10 mouse cellular contexts compared by ENCODE assay signal in the genomic region with DNA sequence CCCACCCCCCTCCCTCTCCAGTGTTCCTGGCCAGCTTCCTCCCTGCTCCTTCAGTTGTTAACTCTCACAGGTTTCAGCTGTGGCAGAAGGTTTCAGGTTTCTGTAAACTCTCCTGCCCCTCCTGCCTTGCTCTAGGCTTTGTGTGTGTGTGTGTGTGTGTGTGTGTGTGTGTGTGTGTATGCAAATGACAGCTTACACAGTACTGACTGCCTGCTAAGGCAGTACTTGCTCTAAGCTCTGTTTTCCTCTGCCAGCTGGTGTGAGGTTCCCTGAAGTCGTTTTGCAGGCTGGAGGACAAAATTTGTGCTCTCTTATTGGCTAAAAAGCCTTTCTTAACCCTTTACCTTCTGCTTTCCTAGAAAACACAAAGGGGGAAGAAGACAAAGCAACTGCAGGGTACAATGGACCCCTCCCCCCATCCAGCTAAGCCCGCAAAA. TPM values are rescaled to one million over a fixed set of nuclear protein-coding genes. Genes with fewer than 3 reads are reported as not detected.
A peak's percentile ranks its signal among the peaks of the same experiment; 100 is the strongest.
DNase-seq lines count a peak whose midpoint lies in the region; ATAC-seq and TF ChIP-seq lines count a peak whose summit lies in the region.
"Had no signal": no experiment of that assay in that cellular context is flagged by ENCODE, and none has a peak within 500 bp of the region (broad histone marks: within the 10 kb centered on the region; RNA-seq: fewer than 3 reads in every experiment).

No protein-coding gene starts in this region.

- H3K4me2 ChIP-seq in kidney, embryonic 15.5 days, result peak overlapping the region; percentile 36
- H3K4me2 ChIP-seq in hindbrain, embryonic 14.5 days (replicated peaks), result no peak overlapping the region
- H3K4me2 ChIP-seq in midbrain, embryonic 13.5 days (replicated peaks), result 0 out of 2 replicates have a peak overlapping the region, but pooled peaks have one; percentile 27

- no peaks in the 10 kb centered on the region for H3K36me3 ChIP-seq in kidney, embryonic 15.5 days
- H3K36me3 ChIP-seq in kidney, adult 2 months (ENCODE audit: control insufficient read depth, insufficient read depth, low read length), result no peaks in the 10 kb centered on the region
- no peaks in the 10 kb centered on the region for H3K36me3 ChIP-seq in hindbrain, embryonic 14.5 days (replicated peaks; ENCODE audit: control insufficient read depth, insufficient read depth)
- H3K36me3 ChIP-seq in midbrain, embryonic 13.5 days, result no peaks in the 10 kb centered on the region

- 5% methylated on average over 2 of the region's 2 CpGs for WGBS in kidney, embryonic 15.5 days
- WGBS in kidney, adult 2 months, result 6% methylated on average over 2 of the region's 2 CpGs
- WGBS in hindbrain, embryonic 14.5 days, result 3% methylated on average over 2 of the region's 2 CpGs
- 4% methylated on average over 2 of the region's 2 CpGs for WGBS in midbrain, embryonic 13.5 days

- H3K27me3 ChIP-seq in kidney, embryonic 15.5 days, result no peaks in the 10 kb centered on the region
- no peaks in the 10 kb centered on the region; the same call in 1 of the 2 replicates for H3K27me3 ChIP-seq in kidney, adult 2 months (replicated peaks; ENCODE audit: control insufficient read depth, insufficient read depth, low read length)
- H3K27me3 ChIP-seq in hindbrain, embryonic 14.5 days (ENCODE audit: control insufficient read depth, insufficient read depth, low read length), result no peaks in the 10 kb centered on the region
- no peaks in the 10 kb centered on the region for H3K27me3 ChIP-seq in midbrain, embryonic 13.5 days

- no peaks in the 10 kb centered on the region for H3K4me1 ChIP-seq in kidney, embryonic 15.5 days
- no peaks in the 10 kb centered on the region for H3K4me1 ChIP-seq in kidney, adult 2 months (ENCODE audit: control insufficient read depth, insufficient read depth, low read length)
- H3K4me1 ChIP-seq in hindbrain, embryonic 14.5 days (replicated peaks; ENCODE audit: control insufficient read depth, insufficient read depth, low read length), result no peaks in the 10 kb centered on the region
- H3K4me1 ChIP-seq in midbrain, embryonic 13.5 days (replicated peaks), result peaks cover 7% of the 10 kb centered on the region; the same call in 1 of the 2 replicates

- ATAC-seq in kidney, embryonic 15.5 days (replicated peaks; ENCODE audit: low FRiP score), result peak; percentile 89
- ATAC-seq in hindbrain, embryonic 14.5 days (ENCODE audit: low FRiP score), result peak; percentile 59
- ATAC-seq in midbrain, embryonic 13.5 days, result peak; percentile 69

- no peak overlapping the region for H3K4me3 ChIP-seq in kidney, embryonic 15.5 days (replicated peaks)
- H3K4me3 ChIP-seq in kidney, adult 2 months (ENCODE audit: insufficient read depth, low read depth, low read length), result no peak overlapping the region
- no peak overlapping the region for H3K4me3 ChIP-seq in hindbrain, embryonic 14.5 days (replicated peaks; ENCODE audit: low read length)
- no peak overlapping the region for H3K4me3 ChIP-seq in midbrain, embryonic 13.5 days (replicated peaks)

- H3K9ac ChIP-seq in kidney, embryonic 15.5 days, result no peak overlapping the region
- no peak overlapping the region for H3K9ac ChIP-seq in hindbrain, embryonic 14.5 days
- H3K9ac ChIP-seq in midbrain, embryonic 13.5 days (replicated peaks), result no peak overlapping the region

- DNase-seq in kidney, adult 2 months, result no peak
- DNase-seq in embryo, embryonic 9.5 days (ENCODE audit: extremely low spot score), result peak; percentile 66
- peak; percentile 25 for DNase-seq in hindbrain, embryonic 14.5 days (ENCODE audit: low spot score)
- DNase-seq in adrenal gland, postnatal 4 days (ENCODE audit: low spot score in 2 of 2), result no peak
- DNase-seq in cerebellum, adult 9-11 months, result no peak
- no peak for DNase-seq in layer of hippocampus, adult 9-10 months (ENCODE audit: low spot score)
- DNase-seq: left cerebral cortex, postnatal 4 days had no signal

- no peak overlapping the region for H3K27ac ChIP-seq in kidney, embryonic 15.5 days
- no peak overlapping the region for H3K27ac ChIP-seq in kidney, adult 2 months (ENCODE audit: insufficient read depth, low read depth, low read length)
- no peak overlapping the region for H3K27ac ChIP-seq in hindbrain, embryonic 14.5 days
- H3K27ac ChIP-seq in midbrain, embryonic 13.5 days, result no peak overlapping the region

- no peak for TF ChIP-seq POLR2A in kidney, adult 2 months (IDR thresholded peaks at IDR 0.05; ENCODE audit: low read depth, low read length)

- no peaks in the 10 kb centered on the region for H3K9me3 ChIP-seq in kidney, embryonic 15.5 days (replicated peaks)
- no peaks in the 10 kb centered on the region for H3K9me3 ChIP-seq in hindbrain, embryonic 14.5 days (ENCODE audit: control insufficient read depth, low read length)
- H3K9me3 ChIP-seq in midbrain, embryonic 13.5 days, result no peaks in the 10 kb centered on the region

- TF ChIP-seq CTCF in kidney, adult 2 months (conservative IDR thresholded peaks at IDR 0.05; ENCODE audit: insufficient read depth, insufficient read length, low read depth, low read length), result no peak

RNA-seq across cellular contexts. Expression of a gene that starts 8.9 kb away (rescaled TPM):
- polyA plus RNA-seq in kidney, embryonic 15.5 days (2015; fragmentation: Nextera tagmentation; extraction: Ambion mirVana), result not detected in 2 replicates
- polyA plus RNA-seq in kidney, adult 2 months (2012; rRNA removed), result not detected in 2 replicates
- polyA plus RNA-seq in hindbrain, embryonic 14.5 days (2014; fragmentation: Nextera tagmentation; extraction: Ambion mirVana), result not detected in 2 replicates
- polyA plus RNA-seq in midbrain, embryonic 13.5 days (2015; fragmentation: Nextera tagmentation; extraction: Ambion mirVana), result not detected in 2 replicates
- total RNA-seq in adrenal gland, postnatal 4 days (2021), result 1 to 10 TPM in 1 of 2 experiments, not detected in 1; 4.0 TPM
- total RNA-seq: heart, postnatal 25 days; left cerebral cortex, postnatal 4 days had no signal

RNA-seq across cellular contexts. Expression of a gene that starts 40.7 kb away (rescaled TPM):
- not detected in 2 replicates for polyA plus RNA-seq in kidney, embryonic 15.5 days (2015; fragmentation: Nextera tagmentation; extraction: Ambion mirVana)
- not detected in 2 replicates for polyA plus RNA-seq in kidney, adult 2 months (2012; rRNA removed)
- polyA plus RNA-seq in hindbrain, embryonic 14.5 days (2014; fragmentation: Nextera tagmentation; extraction: Ambion mirVana), result not detected in 2 replicates
- not detected in 2 replicates for polyA plus RNA-seq in midbrain, embryonic 13.5 days (2015; fragmentation: Nextera tagmentation; extraction: Ambion mirVana)
- total RNA-seq in adrenal gland, postnatal 4 days (2021), result not detected
- total RNA-seq: heart, postnatal 25 days; left cerebral cortex, postnatal 4 days had no signal

RNA-seq across cellular contexts. Expression of a gene that starts 42.4 kb away (rescaled TPM):
- polyA plus RNA-seq in kidney, embryonic 15.5 days (2015; fragmentation: Nextera tagmentation; extraction: Ambion mirVana), result 0.08 and 0.23 TPM in 2 replicates
- polyA plus RNA-seq in kidney, adult 2 months (2012; rRNA removed), result 0.22 and 0.39 TPM in 2 replicates
- polyA plus RNA-seq in hindbrain, embryonic 14.5 days (2014; fragmentation: Nextera tagmentation; extraction: Ambion mirVana), result not detected in 2 replicates
- polyA plus RNA-seq in midbrain, embryonic 13.5 days (2015; fragmentation: Nextera tagmentation; extraction: Ambion mirVana), result not detected in 2 replicates
- 10 to 100 TPM in 1 of 2 experiments, 1 to 10 TPM in 1; 1.4 to 60.2 TPM for total RNA-seq in adrenal gland, postnatal 4 days (2021)
- total RNA-seq: heart, postnatal 25 days; left cerebral cortex, postnatal 4 days had no signal

Comparison
In these comparisons a context has a peak if more than half of its experiments do, and no peak if none do; other contexts are left out.
1. DNase-seq: peak in embryo, embryonic 9.5 days (single experiment) and hindbrain, embryonic 14.5 days (single experiment); none in kidney, adult 2 months (single experiment), adrenal gland, postnatal 4 days (0 of 2), cerebellum, adult 9-11 months (single experiment) and layer of hippocampus, adult 9-10 months (single experiment).
2. Peak in every context shown above with its lines, with median percentiles within 50 percentile points of each other: ATAC-seq.